Mouse (Mus musculus) splenic B cell, adult 2 months (primary cell): Measurements from ENCODE around the gene Dner.

Experiments
- DNase-seq: peaks from one replicate; pipeline ENCODE4 v3.0.0-alpha.2; 2011; ENCODE audit warnings: low read depth, low spot score
- H3K27me3 ChIP-seq: 2 replicates; pipeline ENCODE4 v1.6.1; 2012; ENCODE audit warnings: mild to moderate bottlenecking, low read length, moderate library complexity, mixed read lengths; ENCODE audit not compliant: control insufficient read depth, poor library complexity, insufficient read depth, severe bottlenecking
- H3K36me3 ChIP-seq: 2 replicates; pipeline ENCODE4 v1.6.1; 2012; ENCODE audit warnings: mild to moderate bottlenecking, low read length, moderate library complexity, mixed read lengths; ENCODE audit not compliant: control insufficient read depth, poor library complexity, insufficient read depth, severe bottlenecking

Dner gene

DNA sequence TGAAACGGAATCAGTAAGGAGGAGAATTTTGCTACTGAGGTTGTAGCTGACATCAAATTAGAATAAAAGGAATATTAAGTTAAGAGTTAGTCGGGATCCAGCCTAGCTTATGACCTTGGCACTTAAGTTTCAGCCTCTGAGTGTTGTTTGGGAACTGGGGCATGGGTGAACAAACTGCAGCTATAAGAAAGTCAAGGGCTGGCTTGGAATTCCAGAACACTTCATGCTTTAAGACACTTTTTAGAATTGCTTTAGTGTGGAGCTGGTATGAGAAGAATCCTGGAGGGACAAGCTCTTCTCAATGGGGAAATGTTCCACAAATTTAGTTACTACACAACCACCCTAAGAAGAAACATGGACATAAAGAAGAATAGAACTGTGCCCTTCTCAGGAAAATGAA, 223.8 kb downstream of the Dner start:
- H3K27me3 ChIP-seq = no peaks in the 10 kb centered on the region
- H3K36me3 ChIP-seq = no peaks in the 10 kb centered on the region
- DNase-seq = no peak

DNA sequence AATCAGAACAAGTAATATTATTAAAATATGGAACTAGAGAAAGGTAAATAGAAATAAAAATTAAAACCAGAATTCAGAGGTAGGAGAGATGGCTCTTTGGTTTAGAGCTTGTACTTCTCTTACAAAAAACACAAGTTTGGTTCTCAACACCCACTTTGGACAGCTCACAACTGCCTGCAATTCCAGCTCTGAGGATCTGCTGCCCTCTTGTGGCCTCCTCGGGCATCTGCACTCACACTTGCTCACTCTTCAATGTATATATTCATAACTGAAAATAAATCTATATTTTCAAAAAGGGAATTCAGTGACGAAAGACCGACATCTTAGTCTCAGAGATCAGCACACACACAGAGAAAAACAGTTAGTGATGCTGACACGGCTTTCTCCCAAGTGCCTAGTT, 225.7 kb downstream of the Dner start:
- Histone ChIP-seq H3K27me3 (no peaks in the 10 kb centered on the region), H3K36me3 (no peaks in the 10 kb centered on the region)
- no peak for DNase-seq

DNA sequence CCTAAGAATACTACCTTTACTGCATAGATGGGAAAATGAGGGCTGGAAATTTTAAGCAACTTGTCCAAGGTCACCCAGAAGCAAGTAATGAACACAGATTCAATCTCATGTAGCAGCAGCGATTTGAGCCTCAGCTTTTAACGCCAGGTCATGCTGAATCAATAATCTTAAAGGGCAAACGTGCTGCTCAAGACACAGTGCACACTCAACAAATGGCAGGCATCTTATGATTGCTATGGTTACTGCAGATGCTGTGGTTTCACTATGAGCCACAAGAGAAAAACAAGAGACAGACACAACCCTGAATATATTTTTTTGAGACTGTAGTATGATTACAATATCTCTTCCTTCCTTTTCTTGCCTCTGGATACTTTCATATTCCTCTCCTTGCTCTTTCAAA, 228.4 kb downstream of the Dner start:
- H3K36me3 ChIP-seq = no peaks in the 10 kb centered on the region
- H3K27me3 ChIP-seq = no peaks in the 10 kb centered on the region
- no peak for DNase-seq

DNA sequence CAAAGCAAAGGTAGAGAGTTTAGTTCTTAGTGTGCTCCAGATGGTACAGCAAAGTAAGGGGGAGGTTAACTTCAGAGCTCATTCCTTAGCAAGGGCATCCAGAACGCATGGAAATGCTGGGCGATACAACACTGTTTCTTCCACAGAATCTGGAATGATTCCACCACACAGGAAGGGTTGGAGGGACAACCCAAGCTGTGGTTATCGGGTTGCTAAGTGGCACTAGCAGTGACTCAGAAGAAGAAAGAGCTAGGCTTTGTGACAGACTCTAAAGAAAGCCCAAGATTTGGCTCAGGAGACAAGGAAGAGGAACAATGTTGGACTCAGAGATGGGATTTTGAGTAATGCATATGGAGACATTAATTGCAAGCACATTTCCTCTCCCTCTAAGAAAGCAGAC, 231.3 kb downstream of the Dner start:
- DNase-seq = no peak

DNA sequence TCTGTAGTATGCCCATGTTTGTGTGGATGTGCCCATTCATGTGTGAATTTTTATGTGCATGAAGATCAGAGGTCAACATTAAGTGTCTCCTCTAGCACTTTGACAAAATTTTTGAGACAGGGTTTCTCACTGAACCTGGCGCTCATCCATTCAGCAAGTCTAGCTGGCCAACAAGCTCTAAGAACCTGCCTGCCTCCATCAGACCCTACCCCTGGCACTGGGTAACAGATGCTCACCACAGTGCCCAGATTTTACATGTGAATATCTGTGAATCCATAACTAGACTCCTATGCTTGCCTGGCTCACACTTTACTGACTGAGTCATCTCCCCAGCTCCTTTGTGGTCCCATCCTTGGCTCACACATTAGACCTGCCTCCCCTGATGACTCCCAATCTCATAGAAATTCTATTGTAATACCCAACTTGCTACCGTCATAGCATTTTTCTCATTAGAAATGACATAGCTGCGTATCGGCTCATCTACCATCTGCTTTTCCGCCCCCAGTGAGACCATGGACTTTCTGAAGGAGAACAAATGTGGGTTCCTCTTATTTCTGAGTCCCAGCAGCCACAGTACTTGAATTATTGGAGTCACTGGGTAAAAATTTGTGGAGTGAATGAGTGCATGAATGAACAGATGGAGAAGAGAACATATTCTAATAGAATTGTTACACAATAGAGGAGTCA, 231.9 kb downstream of the Dner start:
- H3K27me3 ChIP-seq = no peaks in the 10 kb centered on the region
- no peak for DNase-seq
- H3K36me3 ChIP-seq = no peaks in the 10 kb centered on the region

More for the DNA sequence above, 231.3 kb downstream of the Dner start:
- no peaks in the 10 kb centered on the region for H3K27me3 ChIP-seq
- H3K36me3 ChIP-seq = no peaks in the 10 kb centered on the region

DNA sequence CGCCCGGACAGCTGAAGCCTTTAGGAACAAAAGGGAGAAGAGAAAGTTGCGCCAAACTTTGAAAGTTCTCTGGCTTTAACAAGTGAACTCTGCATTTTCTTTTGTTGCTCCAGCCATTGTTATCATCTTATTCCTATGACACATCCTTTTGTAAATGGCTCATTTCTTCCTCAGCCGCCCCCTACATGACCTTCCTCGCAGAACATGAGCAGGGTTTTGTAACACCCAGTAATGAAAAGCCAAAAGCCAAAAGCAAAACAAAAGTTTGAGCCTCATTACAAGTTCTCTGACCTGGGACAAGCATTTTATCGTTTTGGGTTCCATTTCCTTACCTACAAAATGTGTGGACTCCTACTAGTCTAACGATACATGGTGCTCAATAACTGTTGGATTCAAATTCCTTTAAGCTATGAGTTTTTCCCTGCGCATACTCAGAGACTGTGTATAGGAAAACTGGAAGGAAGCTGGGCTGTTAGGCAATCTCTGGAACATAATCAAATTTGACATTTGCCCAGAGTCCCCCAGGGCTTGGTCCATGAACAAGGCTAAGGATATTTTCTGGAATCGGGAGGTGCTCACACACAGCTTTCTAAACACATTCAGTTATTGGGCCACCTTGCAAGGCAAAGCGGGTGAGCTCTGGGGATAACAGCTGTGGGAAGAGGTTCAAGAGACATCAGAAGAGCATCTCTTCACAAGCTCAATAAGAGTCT, 246.3 kb downstream of the Dner start:
- no peak for DNase-seq
- H3K36me3 ChIP-seq = no peaks in the 10 kb centered on the region
- no peaks in the 10 kb centered on the region for H3K27me3 ChIP-seq

DNA sequence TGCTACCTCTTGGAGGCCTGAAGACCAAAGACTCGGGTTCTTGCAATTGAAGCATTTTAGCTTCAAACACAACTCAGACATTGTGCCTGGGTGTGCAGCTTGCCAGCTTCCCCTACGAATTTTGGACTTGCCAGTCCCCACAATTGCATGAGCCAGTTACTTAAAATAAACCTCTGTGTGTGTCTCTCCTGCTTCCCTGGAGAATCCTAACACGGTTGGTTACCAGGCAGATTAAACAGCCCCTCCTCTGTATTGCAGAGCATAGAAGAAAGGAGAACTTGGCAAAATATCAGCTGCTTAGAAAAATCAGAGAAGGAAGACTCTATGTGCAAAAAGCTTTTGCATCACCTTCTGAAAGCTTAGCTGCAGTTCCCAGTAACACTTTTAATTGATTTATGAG, 252.4 kb downstream of the Dner start:
- DNase-seq = no peak
- H3K27me3 ChIP-seq = no peaks in the 10 kb centered on the region

DNA sequence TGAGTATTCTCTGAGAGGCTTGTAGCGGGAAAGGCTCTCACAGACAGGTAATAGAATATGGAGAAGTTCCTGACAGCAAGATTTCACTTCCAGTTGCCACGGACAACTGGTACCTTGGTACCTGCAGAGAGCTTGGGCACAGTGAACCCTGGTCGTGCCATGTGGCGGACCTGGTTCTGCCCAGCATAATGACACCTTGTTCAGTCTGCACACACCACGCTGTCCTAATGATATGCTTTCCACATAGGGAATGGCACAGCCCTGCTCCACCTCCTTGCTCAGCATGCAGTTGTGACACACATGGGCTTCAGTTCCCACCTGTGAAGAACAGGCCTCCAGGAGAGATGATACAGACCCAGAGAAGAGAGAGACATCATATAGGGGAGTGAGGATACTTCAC, 253.0 kb downstream of the Dner start:
- H3K36me3 ChIP-seq = no peaks in the 10 kb centered on the region
- no peaks in the 10 kb centered on the region for H3K27me3 ChIP-seq
- DNase-seq = no peak

More for the DNA sequence above, 252.4 kb downstream of the Dner start:
- no peaks in the 10 kb centered on the region for H3K36me3 ChIP-seq

DNA sequence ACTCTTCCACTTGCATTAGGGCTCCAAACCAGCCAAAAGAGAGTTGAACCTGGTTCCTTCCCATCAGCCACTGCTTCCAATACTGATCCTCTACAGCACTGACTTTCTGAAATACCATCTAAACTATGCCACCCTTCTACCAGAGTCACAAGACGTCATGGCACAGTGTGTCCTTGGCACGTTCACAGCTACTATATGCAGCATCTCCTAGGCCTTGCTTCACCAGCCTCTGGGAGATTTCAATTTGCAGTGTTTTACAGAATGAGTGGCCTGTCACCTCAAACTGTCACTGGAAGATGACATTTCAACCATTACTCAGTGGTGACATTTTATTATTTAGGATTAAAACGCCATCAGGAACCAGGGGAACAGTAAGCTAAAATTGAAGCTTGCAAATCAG, 254.6 kb downstream of the Dner start:
- no peak for DNase-seq
- Histone ChIP-seq H3K36me3 (no peaks in the 10 kb centered on the region), H3K27me3 (no peaks in the 10 kb centered on the region)

DNA sequence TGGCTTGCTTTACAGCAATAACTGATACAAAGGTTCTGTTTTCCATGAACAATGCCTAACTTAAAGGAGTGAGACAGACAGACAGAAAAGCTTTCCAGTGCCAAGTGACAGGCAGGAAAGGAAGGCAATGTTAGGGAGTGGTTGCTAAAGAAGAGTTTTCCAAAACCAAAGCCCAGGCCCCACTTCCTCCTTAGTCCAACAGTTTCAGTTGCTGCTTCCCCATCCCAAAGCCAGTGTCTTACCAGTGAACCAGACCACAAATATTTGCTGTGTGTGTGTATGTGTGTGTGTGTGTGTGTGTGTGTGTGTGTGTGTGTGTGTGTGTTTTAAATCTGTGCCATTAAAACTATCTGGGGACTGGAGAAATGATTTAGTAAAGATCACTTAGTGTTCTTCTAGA, 258.5 kb downstream of the Dner start:
- no peak for DNase-seq
- H3K36me3 ChIP-seq = no peaks in the 10 kb centered on the region
- no peaks in the 10 kb centered on the region for H3K27me3 ChIP-seq

DNA sequence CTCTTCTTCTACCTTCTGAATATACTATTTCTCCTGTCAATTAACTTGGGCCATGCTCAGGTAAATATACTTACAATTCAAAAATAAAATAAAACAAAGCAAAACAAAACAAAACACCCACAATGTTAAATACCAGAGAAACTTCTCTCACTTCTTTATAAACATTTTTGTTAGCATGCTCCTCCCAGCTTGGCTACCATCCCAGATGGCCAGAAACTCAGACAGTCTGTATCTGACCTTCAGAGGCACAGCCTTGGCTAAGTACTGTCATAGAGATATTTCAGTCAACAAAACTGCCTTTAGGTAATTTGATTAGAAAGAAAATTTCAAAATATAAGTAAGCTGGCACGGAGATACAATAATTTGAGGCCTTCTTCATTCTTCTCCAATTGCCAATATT, 259.7 kb downstream of the Dner start:
- Histone ChIP-seq H3K27me3 (no peaks in the 10 kb centered on the region), H3K36me3 (no peaks in the 10 kb centered on the region)
- DNase-seq = no peak

DNA sequence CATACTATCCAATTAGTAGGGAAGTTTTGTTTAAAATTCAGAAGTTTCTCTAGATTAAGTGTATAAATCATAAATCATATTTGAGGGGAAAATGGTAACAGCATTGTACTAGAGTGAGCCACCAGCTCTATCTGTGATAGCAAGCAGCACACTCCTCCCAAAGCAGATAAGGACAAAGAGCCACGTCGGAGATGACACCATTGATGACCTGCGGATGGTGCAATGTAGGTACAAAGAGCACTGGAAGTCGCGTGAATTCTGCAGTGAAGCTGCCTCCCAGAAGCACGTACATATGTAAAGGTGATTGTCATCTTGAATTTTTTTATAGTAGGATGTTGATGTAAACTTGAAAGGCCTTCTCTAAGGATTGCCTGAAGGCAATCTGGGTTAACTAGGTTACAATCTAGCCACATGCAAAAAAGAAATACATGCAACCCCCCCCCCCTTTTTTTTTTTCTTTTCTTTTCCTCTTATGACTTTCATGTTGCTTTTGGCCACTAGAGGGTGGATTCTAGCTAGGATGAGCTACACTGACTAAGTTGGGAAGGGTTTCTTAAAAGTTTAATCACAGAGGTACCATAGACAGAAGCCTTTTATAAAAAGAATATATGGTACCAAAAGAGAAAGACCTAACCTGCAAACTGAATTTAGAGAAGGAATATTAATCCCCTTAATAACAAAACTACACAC, 262.6 kb downstream of the Dner start:
- Histone ChIP-seq H3K27me3 (no peaks in the 10 kb centered on the region), H3K36me3 (no peaks in the 10 kb centered on the region)
- DNase-seq = no peak

DNA sequence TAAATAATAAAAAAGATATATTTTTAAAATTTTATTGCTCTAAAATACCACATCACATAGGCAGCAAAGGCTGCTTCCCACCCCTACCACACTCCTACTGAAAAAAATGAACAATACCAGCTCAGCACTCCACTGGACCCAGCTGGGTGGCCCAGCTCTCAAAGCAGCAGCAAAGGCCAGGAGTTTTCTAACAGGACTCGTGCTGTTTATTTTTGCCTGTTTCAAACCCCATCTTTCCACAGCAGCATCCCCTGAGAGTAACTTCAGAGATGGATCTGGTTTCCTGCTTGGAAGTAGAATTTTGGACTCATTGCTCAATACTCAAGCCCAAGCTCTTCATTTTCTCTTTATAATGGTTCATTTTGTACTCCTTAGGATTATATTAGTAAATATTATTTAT, 263.7 kb downstream of the Dner start:
- H3K27me3 ChIP-seq = no peaks in the 10 kb centered on the region
- no peak for DNase-seq
- H3K36me3 ChIP-seq = no peaks in the 10 kb centered on the region

DNA sequence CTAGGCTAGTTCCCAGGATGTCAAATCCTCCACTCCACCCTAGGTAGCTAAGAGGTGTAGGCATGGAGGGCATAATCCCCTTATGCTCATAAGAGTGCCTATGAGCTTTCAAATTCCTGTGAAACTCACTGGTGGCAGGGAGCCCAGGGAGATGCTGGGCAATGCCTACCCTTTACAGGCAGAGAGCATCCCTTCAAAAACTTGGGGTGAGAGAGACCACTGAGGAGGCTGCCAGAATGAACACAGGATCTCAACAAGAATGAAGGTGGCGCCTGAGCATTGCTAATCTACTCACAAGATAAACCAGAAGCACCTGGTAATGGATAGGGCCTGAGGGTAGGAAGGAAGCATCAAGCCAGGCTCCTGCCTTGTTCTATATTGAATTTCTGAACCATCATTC, 267.7 kb downstream of the Dner start:
- Histone ChIP-seq H3K27me3 (no peaks in the 10 kb centered on the region), H3K36me3 (no peaks in the 10 kb centered on the region)
- DNase-seq = no peak

DNA sequence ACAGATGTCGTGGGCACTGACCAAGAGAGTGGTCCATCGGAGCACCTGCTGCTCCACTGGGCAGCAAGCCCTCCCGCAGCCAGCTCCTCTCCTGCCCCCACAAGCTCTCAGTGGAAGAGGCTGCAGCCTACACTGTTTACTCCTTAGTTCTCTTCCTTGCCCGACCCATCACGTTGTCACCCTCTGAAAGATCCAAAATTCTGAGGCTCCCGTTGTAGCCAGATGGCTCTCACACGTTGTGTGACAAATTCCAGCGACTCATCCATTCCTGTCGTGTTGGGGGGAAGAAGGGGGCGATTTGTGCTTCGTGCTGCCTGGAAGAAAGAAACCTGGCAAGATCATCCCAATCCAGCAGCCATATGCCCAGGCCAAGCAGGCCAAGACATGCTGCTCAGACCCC, 268.3 kb downstream of the Dner start:
- H3K36me3 ChIP-seq = no peaks in the 10 kb centered on the region
- DNase-seq = no peak

More for the DNA sequence above, 268.3 kb downstream of the Dner start:
- no peaks in the 10 kb centered on the region for H3K27me3 ChIP-seq
